Mouse (Mus musculus) cerebellum, postnatal 36 days (tissue): Measurements from ENCODE around the gene Zfp715.
"Not testable (repeated sequence)": the region's sequence is repeated elsewhere in the genome, so short reads cannot be mapped to it uniquely, and the experiment has no call there.

ENCODE experiments used
- DNase-seq, 2 experiments: peaks; one replicate each; pipeline ENCODE4 v3.0.0; 2021 to 2022; ENCODE audit warnings: mixed read lengths in 2 of 2

Zfp715 gene

GRCm38 (mm10) chr7:43282859-43283595 lies 30.1 kb downstream of the Zfp715 start:
- peak; percentile 80 to 88 for DNase-seq

- no peak for DNase-seq
Observed at GRCm38 (mm10) chr7:43282459-43282858, 30.6 kb downstream of the Zfp715 start.

GRCm38 (mm10) chr7:43277401-43277800 lies 35.7 kb downstream of the Zfp715 start:
- no peak for DNase-seq

DNA sequence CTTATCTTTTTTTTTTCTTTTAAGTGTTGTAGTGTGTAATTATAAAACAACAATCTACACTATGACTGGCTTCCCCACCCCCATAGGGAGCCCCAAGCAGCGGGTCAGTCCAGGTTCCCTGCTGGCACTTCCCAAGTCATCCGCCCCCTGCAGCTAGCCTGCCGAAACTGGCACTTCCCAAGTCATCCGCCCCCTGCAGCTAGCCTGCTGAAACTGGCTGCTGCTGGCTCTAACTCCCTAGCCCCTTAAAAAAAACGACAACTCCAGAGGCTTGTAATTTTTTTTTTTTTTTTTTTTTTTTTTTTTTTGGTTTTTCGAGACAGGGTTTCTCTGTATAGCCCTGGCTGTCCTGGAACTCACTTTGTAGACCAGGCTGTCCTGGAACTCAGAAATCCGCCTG lies 36.9 kb downstream of the Zfp715 start:
- DNase-seq = not testable (repeated sequence)

DNA sequence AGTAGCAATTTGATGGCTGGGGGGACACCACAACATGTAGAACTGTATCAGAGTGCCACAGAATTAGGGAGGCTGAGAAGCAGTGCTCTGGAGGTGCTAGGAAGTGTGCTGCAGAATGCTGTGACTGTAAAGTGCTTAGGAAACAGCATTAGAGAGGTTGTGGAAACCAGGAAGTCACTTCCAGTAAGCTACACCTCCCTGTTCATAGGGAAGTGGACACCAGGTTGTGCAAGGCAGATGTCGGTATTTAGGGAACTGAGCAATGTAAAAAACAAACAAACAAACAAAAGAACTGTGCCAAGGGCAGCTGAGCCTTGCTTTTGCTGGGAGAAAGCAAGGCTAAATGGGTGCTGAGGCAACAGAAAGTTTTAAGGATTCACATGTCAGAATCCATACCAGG lies 39.6 kb downstream of the Zfp715 start:
- DNase-seq = no peak

DNA sequence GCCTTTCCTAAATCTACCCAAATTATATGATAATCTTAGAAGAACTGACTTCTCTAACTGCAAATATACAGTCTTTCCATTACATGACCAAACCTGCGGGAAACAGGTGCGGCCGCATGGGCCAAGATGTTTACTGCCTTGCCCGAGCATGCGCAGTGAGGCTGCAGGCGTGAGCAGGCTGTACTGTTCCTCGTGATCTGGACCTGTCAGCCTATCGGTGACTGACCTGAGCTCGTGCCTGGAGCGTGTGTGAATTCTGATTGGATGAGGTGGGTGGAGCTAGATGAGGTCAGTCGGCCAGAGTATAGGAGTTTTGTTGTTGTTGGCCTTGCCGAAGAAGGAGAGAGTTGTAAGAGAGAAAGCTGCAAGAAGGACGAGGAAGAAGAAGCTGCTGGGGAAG lies 45.7 kb downstream of the Zfp715 start:
- not testable (repeated sequence) for DNase-seq

DNA sequence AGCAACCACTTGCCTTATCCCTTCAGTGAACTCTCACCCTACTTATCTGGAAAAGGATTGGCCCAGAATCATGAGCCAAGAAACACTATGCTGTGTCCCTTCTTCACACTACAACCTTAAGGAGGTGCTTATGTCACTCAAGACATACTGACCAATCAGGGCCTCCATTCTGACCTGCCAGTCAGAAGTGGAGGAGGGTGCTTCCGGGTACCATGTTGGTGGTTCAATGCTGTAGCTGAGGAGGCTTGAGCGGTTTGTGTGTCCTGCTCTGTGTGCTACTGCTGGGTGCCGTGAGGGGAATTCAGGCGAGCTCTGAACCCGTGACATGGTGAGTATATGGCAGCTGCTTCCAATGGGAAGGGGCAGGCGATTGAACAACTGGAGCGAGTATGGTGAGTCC lies 59.6 kb downstream of the Zfp715 start:
- DNase-seq = no peak

DNA sequence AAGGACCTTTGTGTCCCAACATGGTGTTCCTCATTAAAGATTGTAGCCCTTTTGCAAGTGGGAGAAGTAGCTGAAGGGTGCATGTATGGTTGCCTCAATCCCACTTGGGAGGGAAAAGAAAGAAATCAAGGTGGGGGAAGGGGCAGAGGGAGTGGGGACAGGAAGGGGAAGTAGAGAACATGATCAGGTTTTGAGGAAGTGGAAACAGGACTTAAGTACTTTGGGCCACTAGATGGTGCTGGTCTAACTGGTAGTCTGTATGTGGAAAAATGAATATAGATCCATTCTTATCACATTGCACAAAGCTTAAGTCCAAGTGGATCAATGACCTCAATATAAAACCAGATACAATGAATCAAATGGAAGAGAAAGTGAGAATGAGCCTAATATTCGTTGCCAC lies 62.4 kb downstream of the Zfp715 start:
- not testable (repeated sequence) for DNase-seq
